8 mouse cellular contexts compared by ENCODE assay signal in genomic region chr9:25485406-25485805, GRCm38 (mm10). TPM values are rescaled to one million over a fixed set of nuclear protein-coding genes. Genes with fewer than 3 reads are reported as not detected.
DNase-seq lines count a peak whose midpoint lies in the region; ATAC-seq and TF ChIP-seq lines count a peak whose summit lies in the region.
"Had no signal": no experiment of that assay in that cellular context is flagged by ENCODE, and none has a peak within 500 bp of the region (broad histone marks: within the 10 kb centered on the region; RNA-seq: fewer than 3 reads in every experiment).

No protein-coding gene starts in this region.

- ATAC-seq in hindbrain, postnatal 0 days, result no peak
- ATAC-seq in hindbrain, embryonic 11.5 days (ENCODE audit: low FRiP score), result no peak
- ATAC-seq in heart, embryonic 14.5 days (ENCODE audit: insufficient number of reproducible peaks, insufficient read depth, low FRiP score, low read depth), result no peak
- no peak for ATAC-seq in neural tube, embryonic 15.5 days (ENCODE audit: low FRiP score)

- 52% methylated on average over 7 of the region's 7 CpGs for WGBS in hindbrain, postnatal 0 days
- WGBS in hindbrain, embryonic 11.5 days, result 87% methylated on average over 7 of the region's 7 CpGs
- WGBS in heart, embryonic 14.5 days, result 65% methylated on average over 7 of the region's 7 CpGs
- 80% methylated on average over 7 of the region's 7 CpGs for WGBS in neural tube, embryonic 15.5 days

- no peaks in the 10 kb centered on the region for H3K27me3 ChIP-seq in hindbrain, postnatal 0 days (ENCODE audit: insufficient read depth, low read length)
- no peaks in the 10 kb centered on the region for H3K27me3 ChIP-seq in hindbrain, embryonic 11.5 days (ENCODE audit: control insufficient read depth, insufficient read depth, low read length)
- H3K27me3 ChIP-seq in heart, embryonic 14.5 days (ENCODE audit: control insufficient read depth, insufficient read depth, low read length), result no peaks in the 10 kb centered on the region
- H3K27me3 ChIP-seq in neural tube, embryonic 15.5 days (replicated peaks), result no peaks in the 10 kb centered on the region

- DNase-seq in hindbrain, postnatal 0 days (ENCODE audit: low spot score), result no peak
- no peak for DNase-seq in hindbrain, embryonic 11.5 days (ENCODE audit: low spot score)
- no peak for DNase-seq in gastrocnemius, postnatal 4 days (ENCODE audit: low spot score in 2 of 2)
- DNase-seq in natural killer cell, adult 2 months (ENCODE audit: low spot score in 2 of 2), result no peak

- H3K9ac ChIP-seq in hindbrain, postnatal 0 days (replicated peaks; ENCODE audit: low read length), result no peak overlapping the region
- no peak overlapping the region for H3K9ac ChIP-seq in hindbrain, embryonic 11.5 days (ENCODE audit: low read depth, low read length)
- H3K9ac ChIP-seq in heart, embryonic 14.5 days (ENCODE audit: low read length), result peak overlapping the region; percentile 27; the same call in 1 of the 2 replicates
- no peak overlapping the region for H3K9ac ChIP-seq in neural tube, embryonic 15.5 days (replicated peaks)

- no peaks in the 10 kb centered on the region for H3K36me3 ChIP-seq in hindbrain, postnatal 0 days (ENCODE audit: insufficient read depth, low read length)
- H3K36me3 ChIP-seq in hindbrain, embryonic 11.5 days (ENCODE audit: control insufficient read depth, insufficient read depth, low read length), result no peaks in the 10 kb centered on the region
- H3K36me3 ChIP-seq in heart, embryonic 14.5 days (ENCODE audit: control insufficient read depth, insufficient read depth, low read length), result peaks cover 5% of the 10 kb centered on the region
- H3K36me3 ChIP-seq in neural tube, embryonic 15.5 days, result no peaks in the 10 kb centered on the region

- H3K4me2 ChIP-seq in hindbrain, postnatal 0 days (ENCODE audit: low read depth, low read length), result peak overlapping the region; percentile 88
- H3K4me2 ChIP-seq in hindbrain, embryonic 11.5 days (replicated peaks; ENCODE audit: low read depth, low read length), result no peak overlapping the region
- peak overlapping the region; percentile 82 for H3K4me2 ChIP-seq in heart, embryonic 14.5 days (ENCODE audit: low read length)
- H3K4me2 ChIP-seq in neural tube, embryonic 15.5 days, result peak overlapping the region; percentile 87

- peaks cover 13% of the 10 kb centered on the region; the same call in 1 of the 2 replicates for H3K4me1 ChIP-seq in hindbrain, postnatal 0 days (ENCODE audit: insufficient read depth, low read length)
- 0 out of 2 replicates have a peak, but pooled peaks cover 2% of the 10 kb centered on the region for H3K4me1 ChIP-seq in hindbrain, embryonic 11.5 days (replicated peaks; ENCODE audit: control insufficient read depth, insufficient read depth, low read length)
- H3K4me1 ChIP-seq in brown adipose tissue, adult 24 weeks (ENCODE audit: control insufficient read depth, insufficient read depth, insufficient read length, low read length), result peaks cover 34% of the 10 kb centered on the region
- H3K4me1 ChIP-seq in heart, embryonic 14.5 days (ENCODE audit: control insufficient read depth in 2 of 2, insufficient read depth in 2 of 2, low read length in 2 of 2), result peaks cover 45 to 74% of the 10 kb centered on the region in 2 experiments
- peaks cover 57% of the 10 kb centered on the region for H3K4me1 ChIP-seq in neural tube, embryonic 15.5 days

- H3K9me3 ChIP-seq in hindbrain, postnatal 0 days (ENCODE audit: low read length), result no peaks in the 10 kb centered on the region
- H3K9me3 ChIP-seq in hindbrain, embryonic 11.5 days (ENCODE audit: control insufficient read depth, low read length), result no peaks in the 10 kb centered on the region
- H3K9me3 ChIP-seq in heart, embryonic 14.5 days (ENCODE audit: control insufficient read depth, low read length), result no peaks in the 10 kb centered on the region
- no peaks in the 10 kb centered on the region for H3K9me3 ChIP-seq in neural tube, embryonic 15.5 days (replicated peaks)

- no peak overlapping the region for H3K27ac ChIP-seq in hindbrain, postnatal 0 days
- no peak overlapping the region for H3K27ac ChIP-seq in hindbrain, embryonic 11.5 days (ENCODE audit: low read depth, low read length)
- H3K27ac ChIP-seq in brown adipose tissue, adult 24 weeks (replicated peaks; ENCODE audit: low read depth, low read length), result peak overlapping the region; percentile 47
- no peak overlapping the region for H3K27ac ChIP-seq in heart, embryonic 14.5 days (replicated peaks in 1 of 2; ENCODE audit: control insufficient read depth in 1 of 2, insufficient read depth in 1 of 2, low read depth in 2 of 2, low read length in 2 of 2)
- no peak overlapping the region for H3K27ac ChIP-seq in neural tube, embryonic 15.5 days (replicated peaks)
- H3K27ac ChIP-seq: kidney, postnatal 0 days had no signal

- no peak for TF ChIP-seq CTCF in hindbrain, postnatal 0 days (IDR thresholded peaks at IDR 0.05; ENCODE audit: low read depth)

- H3K4me3 ChIP-seq in hindbrain, postnatal 0 days (ENCODE audit: low read length), result no peak overlapping the region
- no peak overlapping the region for H3K4me3 ChIP-seq in hindbrain, embryonic 11.5 days (ENCODE audit: low read depth, low read length)
- peak overlapping the region; percentile 93 for H3K4me3 ChIP-seq in brown adipose tissue, adult 24 weeks (ENCODE audit: insufficient read depth, low read depth, low read length)
- H3K4me3 ChIP-seq in heart, embryonic 14.5 days (ENCODE audit: control insufficient read depth in 1 of 2, insufficient read depth in 1 of 2, low read depth in 1 of 2, low read length in 2 of 2), result peak overlapping the region; percentile 2 to 64; a peak in 2 of 4 replicates
- H3K4me3 ChIP-seq in neural tube, embryonic 15.5 days (replicated peaks), result no peak overlapping the region; the same call in 1 of the 2 replicates

RNA-seq across cellular contexts. Expression of gene Eepd1, which starts 4.1 kb away (rescaled TPM):
- 14.5 TPM in 2 replicates for total RNA-seq in hindbrain, postnatal 0 days (2014; rRNA removed)
- polyA plus RNA-seq in hindbrain, postnatal 0 days (2015; fragmentation: Nextera tagmentation; extraction: Ambion mirVana), result 15.8 and 16.3 TPM in 2 replicates
- 5.8 and 7.4 TPM in 2 replicates for polyA plus RNA-seq in hindbrain, embryonic 11.5 days (2014; fragmentation: Nextera tagmentation; extraction: Ambion mirVana)
- polyA plus RNA-seq in brown adipose tissue, adult 24 weeks (2012; ENCODE audit: insufficient read depth, insufficient read length, missing spikeins), result 13.9 and 15.6 TPM in 2 replicates
- polyA plus RNA-seq in heart, embryonic 14.5 days (2014; fragmentation: Nextera tagmentation; extraction: Ambion mirVana), result 20.8 and 25.6 TPM in 2 replicates
- 16.7 and 19.2 TPM in 2 replicates for polyA plus RNA-seq in neural tube, embryonic 15.5 days (2015; fragmentation: Nextera tagmentation; extraction: Ambion mirVana)
- total RNA-seq in gastrocnemius, postnatal 4 days (2021), result 10 to 100 TPM; 33.1 to 35.5 TPM

Comparison
In these comparisons a context has a peak if more than half of its experiments do, and no peak if none do; other contexts are left out.
1. H3K4me3 ChIP-seq: peak in brown adipose tissue, adult 24 weeks (single experiment) and heart, embryonic 14.5 days (2 of 2); none in hindbrain, postnatal 0 days (single experiment), hindbrain, embryonic 11.5 days (single experiment) and neural tube, embryonic 15.5 days (single experiment).